Mouse (Mus musculus): ENCODE results near the gene Tapt1.
"Not testable (repeated sequence)": the region's sequence is repeated elsewhere in the genome, so short reads cannot be mapped to it uniquely, and the experiment has no call there.

The Tapt1 gene

GRCm38 (mm10) chr5:44126574-44126973 is 99.9 kb downstream of the Tapt1 start:
- DNase-seq (ENCODE audit: low spot score), result not testable (repeated sequence)

Measured in layer of hippocampus, adult 11-12 months (tissue).